Mouse (Mus musculus) gastrocnemius, postnatal 10 days (tissue): ENCODE results near the gene Gria4. TPM values are rescaled to one million over a fixed set of nuclear protein-coding genes. Genes with fewer than 3 reads are reported as not detected.
"Not testable (repeated sequence)": the region's sequence is repeated elsewhere in the genome, so short reads cannot be mapped to it uniquely, and the experiment has no call there.

Experiments used
- DNase-seq: peaks from one replicate; pipeline ENCODE4 v3.0.0; 2021; ENCODE audit warnings: mixed read lengths
- microRNA-seq, 2 experiments: library from miRNA; unstranded; fragments of <30 nt; microRNA quantifications; one replicate each; pipeline ENCODE4 v1.2.0; 2021
- total RNA-seq, 2 experiments: library from RNA; stranded (reverse); gene quantifications; 2 replicates each; pipeline ENCODE4 v1.2.3; 2021

Gene Gria4
- total RNA-seq, 2 experiments from 2014 or later: 0.28 to 0.45 TPM

DNA sequence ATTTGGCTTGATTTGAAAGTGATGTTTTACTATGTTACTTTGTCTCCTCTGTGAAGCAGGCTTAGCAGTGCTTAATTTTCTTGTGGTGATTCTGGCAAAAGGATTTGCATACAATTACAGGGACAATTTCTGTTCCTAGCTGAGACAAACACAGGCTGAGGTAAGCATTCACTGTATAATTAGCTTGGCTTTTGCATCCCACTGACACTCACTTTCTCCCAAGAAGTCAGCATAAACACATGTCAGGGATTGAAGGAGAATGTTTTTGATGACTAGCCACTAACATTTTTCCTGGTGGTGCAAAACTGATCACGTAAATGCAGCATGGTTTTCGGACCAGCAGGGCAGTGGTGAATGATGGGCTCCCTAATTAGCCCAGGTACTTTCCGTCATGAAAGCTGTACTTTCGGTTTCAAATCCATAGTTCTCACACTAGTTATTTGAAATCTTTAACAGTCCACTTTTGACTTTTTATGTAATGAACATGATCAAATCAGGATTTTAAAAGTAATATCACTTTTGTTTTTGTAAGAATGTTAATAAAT lies 240.5 kb downstream of the Gria4 start:
- no peak for DNase-seq

DNA sequence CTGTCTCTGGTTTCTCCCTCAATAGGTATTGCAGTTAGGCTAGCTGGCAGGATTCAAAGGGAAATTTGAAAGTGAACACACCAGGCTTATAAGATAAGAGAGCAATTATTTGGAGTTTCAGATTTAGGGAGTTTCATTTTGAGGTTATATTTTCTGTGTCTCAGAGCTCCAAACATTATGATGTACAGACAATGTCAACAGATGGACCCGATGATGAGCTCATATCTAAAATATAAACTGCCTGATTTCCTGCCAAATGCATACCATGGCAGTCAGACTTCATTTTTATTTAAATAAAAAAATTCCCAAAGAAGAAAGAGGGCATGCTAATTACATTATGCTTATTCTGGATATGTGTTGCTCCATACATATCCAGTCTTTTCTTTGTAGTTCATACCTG lies 256.8 kb downstream of the Gria4 start:
- no peak for DNase-seq

DNA sequence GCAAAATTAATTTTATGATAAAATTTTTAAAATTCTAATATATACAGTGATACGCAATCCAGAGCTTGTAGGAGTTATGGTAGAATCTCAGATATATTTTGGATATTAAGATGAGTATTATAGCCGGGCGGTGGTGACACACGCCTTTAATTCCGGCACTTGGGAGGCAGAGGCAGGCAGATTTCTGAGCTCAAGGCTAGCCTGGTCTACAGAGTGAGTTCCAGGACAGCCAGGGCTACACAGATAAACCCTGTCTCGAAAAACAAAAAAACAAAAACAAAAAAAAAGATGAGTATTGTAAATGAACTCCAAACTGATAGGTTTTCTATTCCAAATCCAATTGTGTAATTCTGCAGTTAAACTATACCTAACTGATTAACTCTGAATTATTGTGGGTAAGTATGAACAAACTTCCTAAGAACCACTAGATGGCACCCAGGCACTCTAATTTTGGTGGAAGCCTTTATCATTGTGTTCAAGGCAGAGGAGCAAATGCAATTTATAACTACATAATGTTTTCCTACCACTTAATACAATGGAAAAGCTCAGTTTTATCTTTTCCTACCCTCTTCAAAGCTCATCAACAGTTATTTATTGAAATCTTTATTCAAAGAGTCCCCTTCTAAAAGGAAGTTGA lies 259.4 kb downstream of the Gria4 start:
- DNase-seq: no peak

DNA sequence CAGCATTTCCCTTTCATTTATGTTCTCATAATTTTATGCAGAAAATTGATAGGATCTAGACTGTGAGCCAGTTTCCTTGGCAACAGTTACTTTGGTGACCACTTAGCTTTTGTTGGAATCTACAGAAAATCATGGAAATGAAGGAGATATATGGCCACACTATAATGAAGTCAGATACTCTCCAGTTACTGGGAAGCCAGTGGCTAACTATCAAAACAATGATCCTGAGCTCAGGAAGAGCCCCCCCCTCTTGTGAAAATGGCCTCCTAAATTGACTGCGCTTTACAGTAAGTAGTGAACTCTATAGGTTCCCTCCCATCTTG lies 281.5 kb downstream of the Gria4 start:
- no peak for DNase-seq

DNA sequence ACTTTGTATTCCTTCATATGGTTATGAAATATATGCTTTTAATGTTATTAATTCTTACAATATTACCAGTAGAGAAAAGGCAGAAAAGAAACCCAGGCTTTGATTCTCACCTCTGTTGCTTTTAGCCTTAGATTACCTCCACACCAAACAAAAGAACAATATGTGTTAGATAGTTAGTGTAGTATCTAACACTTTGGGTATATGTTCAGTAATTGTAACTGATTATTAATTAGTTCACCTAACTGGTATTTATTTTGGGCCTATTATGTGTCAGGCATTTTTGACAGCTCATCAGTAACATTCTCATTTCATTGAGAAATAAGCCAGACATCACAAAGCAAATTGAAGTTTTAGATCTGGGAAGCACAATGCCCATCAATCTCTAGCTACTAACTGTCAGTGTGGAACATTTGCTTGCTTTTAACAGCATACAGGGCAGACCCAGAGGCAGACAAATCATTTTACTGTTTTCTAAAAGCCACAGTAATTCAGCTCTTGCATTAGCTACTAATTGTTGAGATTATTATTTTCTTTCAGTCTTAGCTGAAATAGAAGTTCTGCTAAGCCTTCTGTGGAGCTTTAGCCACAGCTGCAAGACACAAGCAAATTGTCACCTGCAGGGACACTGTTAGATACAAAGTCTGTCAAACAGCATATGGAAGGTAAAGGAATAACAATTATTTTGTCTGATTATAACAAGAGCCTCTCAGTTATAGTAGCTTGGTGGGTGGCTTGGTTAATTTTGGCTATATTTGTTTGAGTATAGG lies 282.1 kb downstream of the Gria4 start:
- DNase-seq: no peak

DNA sequence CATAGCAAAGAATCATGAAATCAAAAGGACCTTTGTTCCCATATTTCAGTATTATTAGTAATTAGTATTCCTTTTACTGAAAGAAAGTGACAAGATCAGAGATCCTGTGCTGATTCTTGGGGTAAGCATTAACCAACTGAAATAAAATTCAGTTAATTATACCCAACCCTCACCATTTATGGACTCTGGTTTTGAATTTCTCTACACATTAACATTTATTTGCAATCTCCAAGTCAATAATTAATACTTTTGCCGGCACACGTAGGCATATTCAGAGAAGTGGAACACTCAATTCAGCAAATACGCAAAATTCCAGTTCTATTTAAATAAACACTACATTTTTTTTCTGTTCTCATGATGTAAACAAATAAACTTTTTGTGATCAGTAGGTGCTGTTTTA lies 289.9 kb downstream of the Gria4 start:
- DNase-seq: no peak

DNA sequence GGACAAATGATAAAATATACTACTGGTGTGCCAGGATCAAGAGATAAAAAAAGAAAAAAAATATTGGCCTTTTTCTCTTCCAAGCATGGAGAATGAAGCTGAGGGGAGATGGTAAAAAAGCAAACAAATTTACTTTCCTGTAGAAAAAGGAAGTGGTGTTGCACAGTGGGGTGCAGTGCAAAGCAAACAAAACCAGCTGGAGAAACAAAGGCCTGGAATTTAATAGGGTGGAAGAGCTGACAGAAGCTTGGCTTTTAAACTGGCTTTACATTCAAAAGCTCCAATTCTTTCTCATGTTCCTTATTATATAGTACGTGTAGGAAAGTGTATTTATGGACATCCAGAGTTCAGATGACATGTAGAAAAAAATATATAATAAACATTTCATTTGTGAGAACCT lies 290.9 kb downstream of the Gria4 start:
- DNase-seq: no peak

DNA sequence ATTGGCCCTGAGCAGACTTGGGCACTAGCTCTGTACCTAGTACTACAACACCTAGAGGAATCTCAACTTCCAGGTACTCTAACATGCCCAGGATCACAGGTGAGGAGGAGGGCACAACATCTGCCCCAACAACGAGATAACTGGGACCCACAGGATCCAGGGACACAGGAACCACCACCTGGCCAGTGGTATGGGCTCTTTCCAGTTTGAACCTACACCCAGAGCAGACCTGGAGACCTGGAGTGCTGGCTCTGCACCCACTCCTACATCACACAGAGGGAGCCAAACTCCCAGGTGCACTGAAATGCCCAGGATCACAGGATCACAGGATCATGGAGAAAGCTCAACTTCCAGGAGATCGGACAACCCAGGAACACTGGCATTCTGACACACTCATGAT lies 309.6 kb downstream of the Gria4 start:
- DNase-seq: no peak

DNA sequence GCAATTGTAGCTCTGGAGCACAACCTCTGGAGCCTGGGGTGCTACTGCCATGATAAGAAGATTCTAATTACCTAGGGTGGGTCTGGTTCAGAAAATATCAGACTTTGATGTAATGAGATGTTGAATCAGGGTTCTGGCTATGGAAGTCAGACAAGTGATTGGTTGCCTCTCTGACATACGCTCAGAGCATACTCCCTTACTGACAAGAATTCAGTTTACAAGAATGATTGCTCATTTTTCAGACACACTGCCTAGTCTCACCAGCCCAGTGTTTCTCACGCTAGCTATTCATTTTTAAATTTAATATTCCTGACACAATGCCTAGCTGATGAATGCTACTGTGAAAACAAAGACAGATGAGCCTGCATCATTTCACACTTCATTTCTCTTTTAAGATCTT lies 311.5 kb downstream of the Gria4 start:
- no peak for DNase-seq

DNA sequence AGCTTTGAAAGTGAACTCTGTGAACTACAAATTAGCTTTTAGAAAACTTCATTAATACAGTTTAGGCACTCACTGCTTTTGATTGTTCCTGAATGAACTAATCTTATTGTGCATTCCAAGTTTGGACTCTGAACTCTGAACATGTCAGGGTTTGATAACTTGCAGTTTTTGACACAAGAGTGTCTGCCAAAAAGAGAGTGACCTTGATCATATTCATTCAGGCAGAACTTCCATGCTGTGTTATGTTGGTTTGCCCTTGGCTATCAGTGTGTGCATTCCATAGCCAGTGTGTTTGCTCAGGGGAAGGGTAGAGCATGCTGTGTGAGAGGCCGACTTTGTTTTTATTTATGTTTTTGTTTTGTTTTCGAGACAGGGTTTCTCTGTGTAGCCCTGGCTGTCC lies 325.2 kb downstream of the Gria4 start:
- no peak for DNase-seq

DNA sequence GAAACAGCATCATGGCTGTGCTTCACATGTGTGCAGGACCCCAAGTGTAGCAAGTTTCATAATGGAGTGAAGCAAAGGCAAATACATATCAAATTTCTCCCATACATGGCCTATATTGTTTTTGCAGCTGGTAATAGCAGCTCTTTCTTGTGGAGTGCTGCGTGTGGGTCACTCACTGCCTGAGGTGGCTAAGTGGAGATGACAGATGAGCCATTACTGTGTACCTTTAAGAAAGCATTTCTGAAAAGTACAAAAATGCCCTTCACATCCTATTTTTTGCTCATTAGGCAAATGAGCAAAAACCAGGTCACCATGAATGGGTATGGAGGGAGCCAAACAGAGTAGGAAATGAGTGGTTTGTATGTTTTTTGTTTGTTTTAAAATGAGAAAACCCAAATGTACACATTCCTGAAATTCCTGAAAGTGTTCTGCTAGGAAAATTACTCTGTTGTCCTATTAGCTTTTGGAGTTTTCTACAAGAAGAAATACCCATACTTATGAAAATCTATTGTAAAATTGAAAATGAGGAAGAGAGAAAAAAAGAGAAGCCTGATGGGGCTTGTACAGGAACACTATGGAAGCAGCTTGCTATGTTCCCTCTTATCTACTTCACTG lies 336.5 kb downstream of the Gria4 start:
- DNase-seq: no peak

DNA sequence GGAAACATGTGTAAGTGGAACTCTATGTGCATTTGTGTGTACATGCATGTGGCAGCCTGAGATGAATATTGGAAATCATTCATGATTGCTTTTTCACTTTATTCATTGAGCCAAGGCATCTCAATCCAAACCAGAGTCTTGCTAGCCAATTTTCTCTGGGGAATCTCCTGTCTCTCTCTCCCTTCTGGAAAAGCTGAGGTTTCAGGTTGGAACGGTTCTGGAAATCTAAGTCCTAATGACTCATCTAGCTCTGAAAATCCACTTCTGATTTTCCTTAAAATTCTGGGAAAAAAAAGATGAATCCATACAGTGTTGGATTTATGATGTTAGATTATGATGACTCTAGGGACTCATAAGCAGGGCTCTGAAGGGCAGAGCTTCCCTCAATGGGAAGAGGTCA lies 337.8 kb downstream of the Gria4 start:
- no peak for DNase-seq

DNA sequence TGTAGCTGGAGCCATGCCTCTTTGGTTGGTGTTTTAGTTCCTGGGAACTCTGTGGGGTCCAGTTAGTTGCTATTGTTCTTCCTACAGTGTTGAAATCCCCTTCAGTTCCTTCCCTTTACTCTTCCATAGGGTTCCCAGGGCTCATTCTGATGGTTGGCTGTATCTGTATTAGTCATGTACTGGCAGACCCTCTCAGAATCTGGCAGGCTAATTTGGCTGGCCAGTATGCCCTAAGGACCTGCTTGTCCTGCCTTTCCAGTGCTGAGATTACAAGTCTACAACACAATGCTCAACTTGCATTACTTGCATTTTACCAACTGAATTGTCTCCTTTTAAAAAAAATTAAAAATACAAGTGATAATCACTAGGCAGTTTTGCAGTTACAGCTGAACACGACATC lies 338.4 kb downstream of the Gria4 start:
- peak; percentile 10 for DNase-seq

DNA sequence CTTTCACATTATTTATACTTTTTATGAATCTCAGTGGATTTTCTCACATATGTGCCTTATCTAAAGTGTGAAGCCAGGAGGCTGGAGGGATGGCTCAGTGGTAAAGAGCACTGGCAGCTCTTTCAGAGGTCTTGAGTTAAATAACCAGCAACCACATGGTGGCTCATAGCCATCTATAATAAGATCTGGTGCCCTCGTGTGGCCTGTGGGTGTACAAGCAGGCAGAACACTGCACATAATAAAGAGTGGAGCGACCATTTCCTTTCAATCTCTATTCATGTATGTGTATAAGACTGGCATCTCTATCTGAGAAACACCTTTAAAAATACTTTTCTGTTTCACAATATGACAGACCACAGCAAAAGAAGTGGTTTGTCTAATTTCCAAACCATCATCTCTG lies 353.1 kb downstream of the Gria4 start:
- peak; percentile 6 for DNase-seq

DNA sequence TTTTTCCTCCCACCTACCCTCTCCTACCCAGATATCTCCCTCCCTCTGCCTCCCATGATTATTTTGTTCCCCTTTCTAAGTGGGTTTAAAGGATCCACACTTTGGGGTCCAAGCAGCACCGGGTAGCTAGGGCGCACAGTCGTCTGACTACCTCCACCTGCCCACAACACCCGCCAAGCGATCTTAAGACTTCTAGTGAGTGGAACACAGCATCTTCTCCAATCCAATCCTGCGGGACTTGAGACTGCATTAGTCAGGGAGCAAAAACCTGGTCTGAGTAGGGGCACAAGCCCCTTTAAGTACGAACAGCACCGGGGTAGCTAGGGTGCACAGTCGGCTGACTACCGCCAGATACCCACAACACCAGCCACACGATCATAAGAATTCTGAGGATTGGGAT lies 395.2 kb downstream of the Gria4 start:
- not testable (repeated sequence) for DNase-seq

DNA sequence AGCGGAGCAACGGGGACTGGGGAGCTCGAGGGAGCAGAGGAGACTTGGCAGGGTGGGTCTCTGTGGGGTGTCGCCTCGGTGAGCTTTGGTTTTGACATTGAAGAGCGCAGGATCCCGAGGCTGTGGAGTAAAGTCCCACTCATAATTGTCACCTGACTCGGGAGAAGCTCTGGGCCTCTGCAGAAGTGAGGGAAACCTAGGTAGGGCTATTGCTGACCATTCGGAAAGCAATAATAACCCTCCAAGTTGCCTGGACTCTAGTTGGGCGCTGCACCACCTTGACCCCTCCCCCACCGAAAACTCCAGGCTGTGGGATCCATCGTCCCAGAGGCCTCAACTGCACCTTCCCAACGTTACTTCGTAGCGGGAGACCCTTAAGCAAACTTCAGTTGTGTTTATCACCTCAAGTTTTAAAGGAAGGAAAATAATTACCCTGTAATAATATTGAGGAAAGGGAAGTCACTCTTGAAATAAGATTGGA lies 419.4 kb downstream of the Gria4 start:
- no peak for DNase-seq

DNA sequence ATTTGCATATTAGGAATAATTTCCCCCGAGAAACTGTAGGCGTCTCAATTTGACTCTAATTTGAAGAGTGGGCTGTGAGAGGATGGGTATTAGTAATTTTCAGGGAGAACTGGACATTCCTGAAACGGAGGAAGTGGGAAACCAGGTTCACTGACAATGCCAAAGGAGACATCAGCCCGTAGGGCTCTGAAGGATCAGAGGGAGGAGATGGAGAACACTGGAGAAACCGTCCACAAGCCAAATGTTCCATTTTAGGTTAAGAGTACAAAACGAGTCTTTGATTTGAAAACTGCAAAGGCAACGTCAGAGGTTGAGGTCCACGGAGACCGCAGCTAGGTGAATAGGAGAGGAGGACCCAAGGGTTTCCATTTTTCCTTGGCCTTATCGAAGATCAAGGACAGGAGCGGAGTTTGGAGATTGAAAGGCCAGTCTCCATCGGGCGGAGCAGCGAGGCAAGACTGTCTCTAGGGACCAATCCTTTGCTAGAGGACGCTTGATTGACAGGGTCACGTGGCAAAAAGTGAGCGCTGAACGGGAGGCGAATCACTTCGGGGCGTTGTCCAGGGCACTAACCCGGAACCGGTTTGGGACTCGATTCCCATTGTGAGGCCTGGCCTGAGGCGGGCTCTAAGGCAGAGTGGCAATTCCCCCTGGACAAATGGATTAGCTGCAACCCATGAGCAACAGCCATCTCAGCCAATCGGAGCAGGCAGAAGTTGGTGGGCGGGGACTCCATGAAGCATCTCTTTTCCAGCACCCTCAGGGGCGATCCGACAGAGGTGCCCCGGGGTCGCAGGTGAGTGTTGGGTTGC lies 420.0 kb downstream of the Gria4 start, which contains the start of gene Msantd4:
TSS of gene Msantd4 (plus strand) at position 735 of the 812 bp plus-strand sequence.
- peak; percentile 90 for DNase-seq

Small RNAs within 50 kb of the gene (microRNA-seq; reads per million reads assigned to microRNA genes)
- gene Gm23811 (0 reads per million in 2 experiments), gene Gm23992 (0 reads per million in 2 experiments)
